Mouse (Mus musculus) E14TG2a.4 (cell line): ENCODE measurements around the gene Dll1.
A peak's percentile ranks its signal among the peaks of the same experiment; 100 is the strongest.

Experiments
- H3K27me3 ChIP-seq: 2 replicates; pipeline ENCODE4 v1.6.1; 2014; ENCODE audit warnings: low read length, control low read depth; ENCODE audit not compliant: insufficient read depth
- H3K36me3 ChIP-seq: 2 replicates; pipeline ENCODE4 v1.6.1; 2014; ENCODE audit warnings: low read length, control low read depth; ENCODE audit not compliant: insufficient read depth
- H3K4me1 ChIP-seq: replicated peaks from 2 replicates; pipeline ENCODE4 v1.6.1; 2014; ENCODE audit warnings: low read depth, low read length, control low read depth
- H3K4me3 ChIP-seq: replicated peaks from 2 replicates; pipeline ENCODE4 v1.5.1; 2014; ENCODE audit warnings: mild to moderate bottlenecking, low read length
- H3K9me3 ChIP-seq: 2 replicates; pipeline ENCODE4 v1.6.1; 2014; ENCODE audit warnings: low read length, control low read depth
- CTCF ChIP-seq: conservative IDR thresholded peaks from 2 replicates; pipeline ENCODE4 v1.5.1; 2014; ENCODE audit warnings: low read length
- NANOG ChIP-seq: IDR thresholded peaks from 2 replicates; pipeline ENCODE4 v1.6.1; 2014; ENCODE audit warnings: borderline replicate concordance, low read length, mixed read lengths
- POU5F1 ChIP-seq: IDR thresholded peaks from 2 replicates; pipeline ENCODE4 v1.6.1; 2014; ENCODE audit warnings: low read length, borderline replicate concordance

Gene Dll1

DNA sequence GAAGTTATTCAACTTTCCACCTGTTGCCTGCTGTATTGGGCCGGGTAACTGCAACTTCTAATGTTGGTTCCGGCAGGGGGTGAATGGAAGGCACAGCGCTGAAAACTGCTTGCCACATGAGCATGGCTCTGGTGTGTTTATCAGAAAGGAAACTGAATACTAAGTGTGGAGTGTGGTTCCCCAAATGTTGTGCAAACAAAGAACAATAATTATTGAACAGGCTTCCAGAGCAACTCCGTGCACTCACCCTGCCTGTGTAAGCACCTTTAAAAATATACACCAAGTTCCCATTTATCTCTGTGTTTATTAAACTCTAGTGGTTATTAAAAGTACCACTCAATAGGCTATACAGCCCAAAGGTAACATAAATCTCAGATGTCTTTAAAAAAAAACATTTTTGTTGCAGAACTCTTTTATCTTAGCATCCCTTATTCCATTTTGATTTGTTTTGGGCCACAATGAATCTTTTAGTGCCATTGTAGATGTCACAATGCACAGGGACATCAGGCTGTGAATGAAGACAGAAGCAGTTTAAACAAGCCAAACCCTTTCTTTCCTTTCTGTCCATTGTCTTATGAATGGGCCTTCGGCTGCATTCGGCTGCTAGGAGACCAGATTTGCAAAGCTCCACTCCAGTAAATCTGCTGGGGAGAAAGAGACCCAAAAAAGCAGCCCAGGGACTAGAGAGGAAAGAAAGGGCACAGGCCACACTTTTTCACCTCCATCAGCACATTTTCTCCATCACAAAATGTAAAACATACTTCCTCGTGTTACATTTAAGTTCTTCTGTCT lies 5.4 kb upstream of the Dll1 start:
- H3K9me3 ChIP-seq: no peaks in the 10 kb centered on the region
- H3K36me3 ChIP-seq: no peaks in the 10 kb centered on the region
- TF ChIP-seq POU5F1: no peak
- 0 out of 2 replicates have a peak, but pooled peaks have one; percentile 29 for TF ChIP-seq NANOG
- TF ChIP-seq CTCF: no peak
- H3K27me3 ChIP-seq: peaks cover 71% of the 10 kb centered on the region
- peaks cover 59% of the 10 kb centered on the region for H3K4me1 ChIP-seq
- H3K4me3 ChIP-seq: no peak overlapping the region

DNA sequence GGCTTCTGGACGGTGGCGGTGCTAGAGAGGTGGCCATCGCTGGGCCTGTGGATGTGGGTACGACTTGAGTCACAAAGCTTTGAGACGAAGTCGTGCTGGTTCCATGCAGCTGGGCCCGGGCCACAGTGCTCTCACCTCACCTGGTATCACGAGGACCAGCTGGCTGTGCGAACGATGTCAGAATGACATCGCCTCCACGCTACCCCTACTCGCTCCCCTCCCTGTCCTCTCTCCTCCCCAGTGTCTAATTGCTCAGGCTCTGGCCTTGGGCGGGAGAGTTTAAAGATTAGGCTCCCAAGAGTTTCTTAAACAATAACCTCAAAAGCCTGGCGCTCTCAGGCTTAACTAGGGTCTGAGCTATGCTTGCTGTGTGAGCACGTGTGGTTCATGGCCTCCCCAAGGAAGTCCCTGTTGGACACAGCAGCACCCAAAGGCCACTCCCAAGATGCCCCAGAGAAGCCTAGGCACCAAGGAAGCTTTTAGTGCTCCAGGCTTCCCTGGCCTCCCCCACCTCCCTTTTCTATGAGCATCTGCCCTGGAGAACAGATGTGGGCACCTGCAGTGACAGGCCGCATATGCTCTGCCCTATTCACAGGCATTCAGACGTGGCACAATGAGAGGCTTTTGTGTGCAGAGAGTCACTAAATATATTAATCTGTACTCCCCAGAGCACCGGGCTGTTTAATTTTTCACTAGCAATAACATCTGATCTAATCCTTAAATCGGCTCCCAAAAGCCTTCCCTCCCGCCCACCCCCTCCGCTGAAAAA lies 4.6 kb upstream of the Dll1 start:
- TF ChIP-seq NANOG: no peak
- H3K4me1 ChIP-seq: peaks cover 67% of the 10 kb centered on the region
- H3K9me3 ChIP-seq: no peaks in the 10 kb centered on the region
- H3K27me3 ChIP-seq: peaks cover 74% of the 10 kb centered on the region
- H3K36me3 ChIP-seq: no peaks in the 10 kb centered on the region
- peak overlapping the region; percentile 71 for H3K4me3 ChIP-seq

DNA sequence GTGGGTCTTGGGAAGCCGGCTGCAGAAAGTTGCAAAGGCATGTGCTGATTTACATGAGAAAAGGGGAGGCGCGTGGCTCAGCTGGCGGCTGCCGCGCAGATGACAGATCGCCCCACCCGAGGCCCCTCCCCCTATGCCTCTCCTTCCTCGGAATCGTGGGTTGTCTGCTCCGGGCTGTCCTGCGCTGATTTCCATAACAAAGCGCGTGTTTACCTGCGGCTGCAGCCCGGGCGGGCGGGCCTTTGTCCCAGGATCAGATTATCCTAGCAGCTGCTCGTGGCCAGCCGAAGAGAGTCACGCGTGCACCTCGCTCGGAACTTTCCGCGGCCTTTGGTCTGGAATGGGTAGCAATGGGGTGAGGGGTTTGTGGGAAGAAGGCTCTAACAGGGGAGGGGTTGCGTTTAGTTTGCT lies 4.0 kb upstream of the Dll1 start:
- TF ChIP-seq POU5F1 (peak; percentile 88), CTCF (no peak)
- no peaks in the 10 kb centered on the region for H3K36me3 ChIP-seq
- H3K4me3 ChIP-seq: peak overlapping the region; percentile 71
- peaks cover 67% of the 10 kb centered on the region for H3K4me1 ChIP-seq
- no peaks in the 10 kb centered on the region for H3K9me3 ChIP-seq
- H3K27me3 ChIP-seq: peaks cover 78% of the 10 kb centered on the region

DNA sequence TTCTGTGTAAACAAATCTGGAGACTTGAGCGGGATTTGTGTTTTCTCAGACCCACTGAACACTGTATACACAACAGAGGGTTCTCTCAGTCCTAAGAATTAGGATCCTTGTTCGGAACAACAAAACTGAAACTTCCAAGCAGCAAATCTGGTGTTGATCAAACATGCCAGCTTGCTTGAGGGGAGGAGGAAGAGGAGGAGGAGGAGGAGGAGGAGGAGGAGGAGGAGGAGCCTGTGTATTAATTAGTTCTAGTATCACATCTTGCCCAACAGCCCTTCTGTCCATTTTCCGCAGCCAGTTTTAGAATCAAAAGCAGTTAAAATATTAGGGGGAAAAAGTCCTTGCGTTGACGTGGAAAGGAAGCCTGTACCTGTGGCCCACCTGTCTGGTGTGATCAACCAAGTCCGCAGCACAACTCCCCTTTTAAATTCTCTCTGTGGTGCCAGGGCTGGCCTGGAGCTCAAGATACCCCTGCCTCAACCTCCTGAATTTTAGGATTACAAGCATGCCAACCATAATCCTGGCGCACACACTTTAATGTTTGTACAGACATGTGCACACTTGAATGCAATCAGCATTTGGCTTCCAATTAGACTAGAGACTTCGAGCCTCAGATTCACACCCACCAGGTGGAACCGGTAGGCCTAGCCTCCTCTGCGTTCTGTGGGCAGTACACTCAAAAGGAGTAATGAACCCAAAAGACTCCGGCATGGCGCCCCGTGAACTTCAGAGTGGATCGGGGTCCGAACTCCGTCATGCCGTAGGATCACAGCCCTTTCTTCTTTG lies 3.3 kb upstream of the Dll1 start:
- Histone ChIP-seq H3K27me3 (peaks cover 85% of the 10 kb centered on the region), H3K4me3 (peak overlapping the region; percentile 71), H3K36me3 (no peaks in the 10 kb centered on the region), H3K4me1 (peaks cover 73% of the 10 kb centered on the region), H3K9me3 (no peaks in the 10 kb centered on the region)
- TF ChIP-seq CTCF (no peak), NANOG (no peak), POU5F1 (no peak)

DNA sequence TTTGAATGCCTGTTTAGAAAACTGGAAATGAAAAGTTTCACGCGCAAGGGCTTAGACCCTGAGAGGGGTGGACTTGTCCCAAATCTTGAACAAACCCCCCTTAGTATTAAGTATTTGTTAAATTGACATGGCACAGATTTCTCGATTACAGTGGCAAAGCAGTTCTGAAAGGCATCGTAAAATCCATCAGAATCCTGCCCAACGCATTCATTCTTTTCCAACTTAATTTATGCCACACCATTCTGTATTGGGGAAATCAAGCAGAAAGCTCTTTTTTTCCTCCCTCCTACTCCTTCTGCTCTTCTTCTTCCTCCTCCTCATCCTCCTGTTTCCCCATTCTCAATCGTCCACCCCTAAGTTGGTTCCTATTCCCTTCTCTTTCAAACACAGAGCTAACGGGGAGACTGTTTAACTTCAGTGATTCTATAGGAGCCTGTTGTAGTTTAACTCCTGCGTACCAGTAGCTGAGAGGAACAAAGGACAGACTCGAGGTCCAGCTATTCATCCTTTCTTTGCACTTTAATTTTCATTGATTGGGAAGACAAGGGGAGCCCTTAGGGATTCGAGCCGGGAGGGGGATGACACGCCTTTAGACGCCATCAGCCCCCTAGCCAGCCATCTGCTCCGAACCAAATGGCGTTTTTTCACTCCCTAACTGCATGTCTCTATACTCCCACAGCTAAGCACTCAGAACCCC lies 1.9 kb upstream of the Dll1 start:
- Histone ChIP-seq H3K9me3 (no peaks in the 10 kb centered on the region), H3K4me1 (peaks cover 84% of the 10 kb centered on the region), H3K4me3 (no peak overlapping the region), H3K27me3 (peaks cover 91% of the 10 kb centered on the region), H3K36me3 (peaks cover 2% of the 10 kb centered on the region; the same call in 1 of the 2 replicates)
- TF ChIP-seq CTCF: no peak
- TF ChIP-seq NANOG: peak; percentile 59; the same call in 1 of the 2 replicates

DNA sequence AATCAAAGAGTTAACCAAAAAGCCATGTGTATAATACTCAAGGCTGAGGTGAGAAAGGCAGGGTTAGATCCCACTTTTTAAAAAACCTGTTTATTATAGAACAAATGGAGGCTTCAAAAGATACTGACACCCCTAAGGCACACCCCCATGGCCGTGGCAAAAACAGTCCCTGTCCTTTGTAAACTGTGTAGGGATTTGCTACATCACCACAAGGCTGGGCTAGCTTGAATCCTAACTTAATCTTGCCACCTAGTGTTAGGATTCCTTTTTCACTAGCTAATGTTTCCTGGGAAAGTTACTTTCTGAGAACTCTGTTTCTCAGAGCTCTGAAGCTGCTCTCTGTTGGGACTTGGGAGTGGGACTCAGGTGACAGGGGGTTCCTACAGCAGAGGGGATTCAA lies 1.2 kb upstream of the Dll1 start:
- peaks cover 92% of the 10 kb centered on the region for H3K27me3 ChIP-seq
- TF ChIP-seq NANOG (no peak), POU5F1 (no peak), CTCF (no peak)
- no peaks in the 10 kb centered on the region for H3K9me3 ChIP-seq
- H3K4me3 ChIP-seq: no peak overlapping the region
- peaks cover 8% of the 10 kb centered on the region; the same call in 1 of the 2 replicates for H3K36me3 ChIP-seq
- H3K4me1 ChIP-seq: peaks cover 87% of the 10 kb centered on the region

DNA sequence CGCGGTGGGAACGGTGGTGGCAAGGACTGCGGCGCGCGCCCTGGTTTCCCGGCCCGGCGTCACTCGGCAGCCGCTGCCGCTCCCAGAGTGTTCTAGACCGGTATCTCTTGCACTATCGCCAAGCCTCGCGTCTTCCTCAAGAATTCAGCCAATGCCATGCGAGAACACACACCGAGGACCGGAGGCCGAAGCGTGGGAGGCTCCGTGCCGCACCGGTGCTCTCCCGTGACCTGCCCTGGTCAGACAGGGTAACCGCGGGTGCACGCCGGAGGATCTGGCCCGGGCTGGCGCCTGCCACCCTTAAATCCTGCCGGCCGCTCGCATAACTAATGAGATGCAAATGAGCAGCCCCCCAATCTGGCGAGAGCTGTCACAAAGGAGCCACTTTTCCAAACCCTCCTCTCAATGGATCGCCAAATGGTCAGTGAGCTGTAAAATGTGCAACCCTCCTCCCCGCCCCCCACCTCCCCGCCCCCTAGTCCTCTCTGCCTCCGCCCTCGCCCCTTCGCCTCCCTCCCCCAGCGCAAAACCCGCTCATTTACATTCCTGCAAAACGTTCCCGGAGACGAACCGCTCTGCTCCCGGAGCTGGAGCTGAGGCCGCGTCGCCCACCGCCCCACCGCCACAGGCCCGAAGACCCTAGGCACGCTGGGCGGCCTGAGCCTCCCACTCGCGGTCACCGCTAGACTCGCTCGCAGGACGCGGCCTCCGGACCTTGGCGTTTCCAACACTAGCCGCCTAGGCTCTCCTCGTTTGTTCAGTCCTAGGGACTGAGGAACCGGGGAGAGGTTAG lies 775 bp downstream of the Dll1 start:
- peaks cover 90% of the 10 kb centered on the region for H3K27me3 ChIP-seq
- TF ChIP-seq NANOG (no peak), CTCF (no peak), POU5F1 (no peak)
- H3K9me3 ChIP-seq: no peaks in the 10 kb centered on the region
- H3K36me3 ChIP-seq: peaks cover 17% of the 10 kb centered on the region
- peak overlapping the region; percentile 85 for H3K4me3 ChIP-seq
- H3K4me1 ChIP-seq: peaks cover 83% of the 10 kb centered on the region

DNA sequence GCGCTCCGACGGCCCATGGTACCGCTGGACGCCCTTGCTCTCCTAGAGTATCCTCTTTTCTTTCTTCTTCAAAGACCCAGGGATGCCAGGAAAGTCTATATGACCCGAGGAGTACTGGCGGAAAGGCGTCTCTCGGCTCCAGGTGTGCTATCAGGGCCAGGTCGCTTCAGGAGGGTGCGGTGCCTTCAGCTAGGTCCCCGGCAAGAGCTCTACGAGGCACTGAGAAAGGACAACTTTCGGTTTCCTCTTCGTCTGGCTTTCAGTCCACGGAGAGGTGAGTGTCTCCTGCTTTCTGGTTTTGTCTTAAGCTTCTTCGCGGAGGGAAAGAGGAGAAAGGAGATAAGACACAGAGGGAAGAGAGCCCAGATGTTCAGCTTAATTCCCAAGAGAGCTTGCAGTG lies 1.4 kb downstream of the Dll1 start:
- Histone ChIP-seq H3K27me3 (peaks cover 92% of the 10 kb centered on the region), H3K36me3 (peaks cover 24% of the 10 kb centered on the region), H3K4me1 (peaks cover 82% of the 10 kb centered on the region), H3K4me3 (peak overlapping the region; percentile 85), H3K9me3 (no peaks in the 10 kb centered on the region)
- TF ChIP-seq POU5F1 (no peak), CTCF (no peak), NANOG (no peak)
